Mouse (Mus musculus) small intestine, adult 2 months (tissue): ENCODE measurements around the gene Mfsd12.

Experiments
- CTCF ChIP-seq: fragments of 200-500 bp; IDR thresholded peaks from 2 replicates; pipeline ENCODE4 v1.5.1; 2012; ENCODE audit warnings: low read depth, mild to moderate bottlenecking, control low read depth, inconsistent platforms, low read length, moderate library complexity, mixed read lengths; ENCODE audit not compliant: insufficient replicate concordance, insufficient read length; ENCODE audit errors: extremely low read depth
- POLR2A ChIP-seq: fragments of 200-500 bp; IDR thresholded peaks from 2 replicates; pipeline ENCODE4 v1.6.1; 2012; ENCODE audit warnings: low read depth, mild to moderate bottlenecking, control low read depth, inconsistent platforms, low read length, moderate library complexity

DNA sequence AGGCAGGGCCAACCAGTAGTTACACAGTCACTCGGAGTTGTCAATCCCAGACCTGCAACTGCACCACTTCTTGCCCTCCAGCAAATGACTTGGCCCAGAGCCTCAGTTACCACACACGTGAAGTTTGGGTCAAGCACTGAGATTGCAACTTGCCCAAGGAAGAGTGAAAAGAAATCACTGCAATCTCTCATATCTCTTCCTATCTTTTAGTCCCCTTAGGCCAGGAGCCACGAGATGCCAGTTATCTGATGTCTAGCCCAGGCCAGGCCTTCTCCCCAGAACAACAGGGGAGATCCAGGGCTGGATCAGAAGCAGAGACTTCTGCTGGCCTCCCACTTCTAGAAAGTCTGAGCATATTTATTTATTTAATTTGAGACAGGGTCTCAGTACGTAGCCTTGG is 1.8 kb upstream of the Mfsd12 start:
- TF ChIP-seq CTCF (no peak), POLR2A (no peak)
